Mouse (Mus musculus): Measurements from ENCODE around the gene Cryba1. TPM values are rescaled to one million over a fixed set of nuclear protein-coding genes. Genes with fewer than 3 reads are reported as not detected.

Cryba1 gene
- polyA plus RNA-seq, 1 experiment from 2014 or later: not detected

DNA sequence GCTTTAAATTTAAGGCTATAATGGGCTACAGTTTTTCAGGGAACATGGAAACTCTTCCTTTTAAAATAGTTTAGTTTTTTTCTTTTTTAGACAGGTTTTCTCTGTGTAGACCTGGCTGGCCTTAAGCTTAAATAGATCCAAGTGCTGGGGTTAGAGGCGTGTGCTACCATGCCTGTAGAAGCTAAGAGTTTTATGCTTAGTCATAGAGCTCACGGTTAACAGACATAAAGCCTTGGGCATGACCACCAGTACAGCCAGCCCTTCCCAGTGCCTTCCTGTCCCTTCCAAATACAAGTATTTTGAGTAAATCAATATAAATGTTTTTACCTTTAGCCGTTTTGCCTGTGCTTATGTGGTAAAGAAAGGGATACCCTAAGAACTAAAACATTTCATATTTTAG, 19.2 kb downstream of the Cryba1 start:
- Histone ChIP-seq H3K36me3 (ENCODE audit: control insufficient read depth, insufficient read depth, low read length) (peaks cover 16% of the 10 kb centered on the region), H3K4me1 (ENCODE audit: control insufficient read depth, insufficient read depth, low read length) (no peaks in the 10 kb centered on the region), H3K4me3 (ENCODE audit: low read depth, low read length) (no peak overlapping the region), H3K27me3 (ENCODE audit: control insufficient read depth, insufficient read depth, low read length) (no peaks in the 10 kb centered on the region), H3K9ac (replicated peaks; ENCODE audit: low read depth, low read length) (no peak overlapping the region), H3K27ac (ENCODE audit: low read length) (no peak overlapping the region), H3K4me2 (replicated peaks; ENCODE audit: low read depth, low read length) (no peak overlapping the region), H3K9me3 (ENCODE audit: control insufficient read depth, low read depth, low read length) (no peaks in the 10 kb centered on the region)
- 89% methylated on average over 3 of the region's 3 CpGs for WGBS
- ATAC-seq (ENCODE audit: insufficient number of reproducible peaks, insufficient read depth, low FRiP score, low read depth): no peak

DNA sequence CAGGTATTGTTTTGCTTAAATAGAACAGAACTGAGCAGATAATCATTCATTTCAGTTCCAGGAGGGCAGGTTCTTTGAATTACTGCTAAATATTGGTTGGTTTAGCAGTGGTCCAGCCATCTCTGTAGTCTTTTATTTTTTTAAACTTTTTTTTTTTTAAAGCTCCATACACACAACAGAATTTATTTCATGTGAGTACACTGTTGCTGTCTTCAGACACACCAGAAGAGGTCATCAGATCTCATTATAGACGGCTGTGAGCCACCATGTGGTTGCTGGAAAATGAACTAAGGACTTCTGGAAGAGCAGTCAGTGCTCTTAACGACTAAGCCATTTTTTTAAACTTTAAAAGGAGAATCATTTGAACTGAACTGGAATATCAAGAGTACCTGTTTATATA, 27.9 kb downstream of the Cryba1 start:
- no peak for ATAC-seq (ENCODE audit: insufficient number of reproducible peaks, insufficient read depth, low FRiP score, low read depth)
- H3K4me2 ChIP-seq (replicated peaks; ENCODE audit: low read depth, low read length): no peak overlapping the region
- no peak overlapping the region for H3K4me3 ChIP-seq (ENCODE audit: low read depth, low read length)
- no peaks in the 10 kb centered on the region for H3K4me1 ChIP-seq (ENCODE audit: control insufficient read depth, insufficient read depth, low read length)
- peaks cover 35% of the 10 kb centered on the region for H3K36me3 ChIP-seq (ENCODE audit: control insufficient read depth, insufficient read depth, low read length)
- no peak overlapping the region for H3K27ac ChIP-seq (ENCODE audit: low read length)
- H3K27me3 ChIP-seq (ENCODE audit: control insufficient read depth, insufficient read depth, low read length): no peaks in the 10 kb centered on the region
- no peak overlapping the region for H3K9ac ChIP-seq (replicated peaks; ENCODE audit: low read depth, low read length)
- 76% methylated on average over 2 of the region's 2 CpGs for WGBS
- H3K9me3 ChIP-seq (ENCODE audit: control insufficient read depth, low read depth, low read length): no peaks in the 10 kb centered on the region

DNA sequence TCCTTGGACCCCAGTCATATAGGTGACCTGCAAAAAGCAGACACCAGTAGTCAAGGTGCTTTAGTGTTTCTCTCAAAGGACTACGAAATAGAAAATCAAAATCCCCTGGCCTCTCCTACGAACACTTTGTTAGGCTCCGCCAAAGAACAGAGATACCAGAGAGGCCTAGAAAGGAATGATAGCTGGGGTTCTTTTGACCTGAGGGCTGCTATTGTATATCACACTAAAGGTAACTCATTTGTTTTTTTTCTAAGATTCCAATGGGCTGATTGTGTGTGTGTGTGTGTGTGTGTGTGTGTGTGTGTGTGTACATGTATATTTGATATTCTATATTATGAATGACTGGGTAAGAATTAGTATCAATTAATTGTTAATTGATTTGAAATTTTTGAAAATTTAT, 32.1 kb downstream of the Cryba1 start:
- no peak overlapping the region for H3K9ac ChIP-seq (replicated peaks; ENCODE audit: low read depth, low read length)
- H3K36me3 ChIP-seq (ENCODE audit: control insufficient read depth, insufficient read depth, low read length): peaks cover 40% of the 10 kb centered on the region
- WGBS: 94% methylated on average over 3 of the region's 3 CpGs
- no peak for ATAC-seq (ENCODE audit: insufficient number of reproducible peaks, insufficient read depth, low FRiP score, low read depth)
- no peaks in the 10 kb centered on the region for H3K27me3 ChIP-seq (ENCODE audit: control insufficient read depth, insufficient read depth, low read length)
- no peak overlapping the region for H3K4me3 ChIP-seq (ENCODE audit: low read depth, low read length)
- H3K4me1 ChIP-seq (ENCODE audit: control insufficient read depth, insufficient read depth, low read length): peaks cover 6% of the 10 kb centered on the region; the same call in 1 of the 2 replicates
- H3K27ac ChIP-seq (ENCODE audit: low read length): no peak overlapping the region
- H3K4me2 ChIP-seq (replicated peaks; ENCODE audit: low read depth, low read length): no peak overlapping the region
- H3K9me3 ChIP-seq (ENCODE audit: control insufficient read depth, low read depth, low read length): no peaks in the 10 kb centered on the region

DNA sequence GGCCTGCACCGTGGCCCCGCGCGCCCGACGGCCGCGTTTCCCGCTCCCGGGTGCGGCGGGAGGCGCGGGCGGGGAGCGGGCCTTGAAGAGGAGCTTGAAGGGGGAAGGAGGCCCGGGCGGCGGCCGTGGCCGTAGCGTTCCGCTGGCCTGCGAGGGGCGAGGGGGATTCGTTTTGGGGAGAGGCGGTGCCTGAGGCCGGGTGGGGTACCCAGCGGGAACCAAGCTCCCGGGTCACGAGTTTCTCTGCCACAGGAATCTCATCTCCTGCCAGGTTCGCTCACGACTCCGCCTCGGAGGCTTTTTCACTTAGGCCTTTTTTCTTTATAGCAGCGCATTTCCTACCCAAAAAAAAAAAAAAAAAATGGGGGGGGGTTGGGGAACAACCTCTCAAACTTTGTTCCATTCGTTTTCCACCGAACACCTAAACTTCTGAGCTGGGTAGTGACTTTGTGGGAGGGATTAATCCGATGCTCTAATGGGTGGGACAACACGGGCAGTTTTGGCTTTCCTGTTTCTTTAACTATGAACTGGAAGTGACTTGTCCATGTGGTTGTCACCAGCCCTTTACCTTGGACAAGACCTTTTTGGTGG, 37.4 kb downstream of the Cryba1 start:
- Histone ChIP-seq H3K36me3 (ENCODE audit: control insufficient read depth, insufficient read depth, low read length) (peaks cover 13% of the 10 kb centered on the region), H3K27me3 (ENCODE audit: control insufficient read depth, insufficient read depth, low read length) (no peaks in the 10 kb centered on the region), H3K4me2 (replicated peaks; ENCODE audit: low read depth, low read length) (peak overlapping the region; percentile 70), H3K27ac (ENCODE audit: low read length) (peak overlapping the region; percentile 96), H3K4me3 (ENCODE audit: low read depth, low read length) (peak overlapping the region; percentile 82), H3K9me3 (ENCODE audit: control insufficient read depth, low read depth, low read length) (no peaks in the 10 kb centered on the region), H3K4me1 (ENCODE audit: control insufficient read depth, insufficient read depth, low read length) (peaks cover 6% of the 10 kb centered on the region; the same call in 1 of the 2 replicates), H3K9ac (replicated peaks; ENCODE audit: low read depth, low read length) (peak overlapping the region; percentile 93)
- ATAC-seq (ENCODE audit: insufficient number of reproducible peaks, insufficient read depth, low FRiP score, low read depth): no peak
- WGBS: under 1% methylated on average over 21 of the region's 40 CpGs

DNA sequence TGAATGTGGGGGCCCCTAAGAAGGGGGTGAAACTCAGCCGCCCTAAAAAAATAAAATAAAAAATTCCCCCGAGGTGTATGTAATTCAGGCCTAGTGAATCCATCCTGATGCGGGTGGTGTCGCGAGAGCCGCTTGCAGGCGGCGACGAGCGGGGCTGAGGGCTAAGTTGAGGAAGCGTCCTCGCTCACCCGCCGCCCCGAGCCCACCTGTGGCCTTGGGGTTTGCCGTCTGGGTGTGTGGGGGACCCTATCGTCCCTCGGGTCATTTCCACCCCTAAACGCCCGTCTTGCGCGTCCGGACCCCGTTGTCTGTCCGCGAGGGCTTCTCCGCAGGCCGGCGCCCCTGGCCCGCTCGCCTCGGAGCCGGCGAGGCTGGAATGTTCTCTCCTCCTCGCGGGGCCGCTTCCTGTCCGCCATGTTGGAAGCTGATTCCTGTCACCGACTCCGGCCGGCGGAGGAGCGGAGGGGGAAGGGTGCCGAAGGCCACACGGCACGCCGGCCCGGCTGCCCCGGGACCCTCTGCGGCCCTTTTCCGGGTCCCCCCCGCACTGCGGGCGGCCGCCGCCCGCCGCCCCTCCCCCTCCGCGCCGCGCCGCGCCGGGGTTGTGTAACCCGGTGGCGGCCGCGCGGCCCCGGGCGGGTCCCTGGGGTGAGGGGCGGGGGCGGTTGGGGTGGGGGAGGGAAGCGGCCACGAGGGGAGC, 38.1 kb downstream of the Cryba1 start:
- H3K9me3 ChIP-seq (ENCODE audit: control insufficient read depth, low read depth, low read length): no peaks in the 10 kb centered on the region

DNA sequence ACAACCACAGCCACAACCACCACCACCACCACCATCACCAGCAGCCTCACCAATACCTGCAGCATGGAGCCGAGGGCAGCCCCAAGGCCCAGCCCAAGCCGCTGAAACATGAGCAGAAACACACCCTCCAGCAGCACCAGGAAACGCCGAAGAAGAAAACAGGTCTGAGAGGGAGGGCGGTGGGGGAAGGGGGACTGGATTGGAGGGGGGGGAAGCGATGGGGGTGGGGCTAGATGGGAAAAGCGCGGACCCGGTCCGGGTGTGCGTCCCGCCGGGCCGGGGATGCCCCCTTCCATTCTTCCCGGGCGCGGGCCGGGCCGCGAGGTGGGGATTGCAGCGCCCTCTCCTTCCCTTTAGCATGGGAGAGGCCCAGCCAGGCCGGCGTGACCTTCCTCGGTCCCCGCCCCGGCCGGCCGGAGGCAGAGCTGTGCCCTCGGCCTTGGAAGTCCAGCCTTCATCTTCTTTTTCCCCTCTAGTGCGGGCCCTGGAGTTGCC, 38.7 kb downstream of the Cryba1 start:
- peak overlapping the region; percentile 96 for H3K27ac ChIP-seq (ENCODE audit: low read length)
- ATAC-seq (ENCODE audit: insufficient number of reproducible peaks, insufficient read depth, low FRiP score, low read depth): peak; percentile 19; the same call in 1 of the 2 replicates
- H3K9ac ChIP-seq (replicated peaks; ENCODE audit: low read depth, low read length): peak overlapping the region; percentile 93
- peaks cover under 1% of the 10 kb centered on the region; the same call in 1 of the 2 replicates for H3K36me3 ChIP-seq (ENCODE audit: control insufficient read depth, insufficient read depth, low read length)
- H3K9me3 ChIP-seq (ENCODE audit: control insufficient read depth, low read depth, low read length): no peaks in the 10 kb centered on the region
- H3K4me1 ChIP-seq (ENCODE audit: control insufficient read depth, insufficient read depth, low read length): peaks cover 6% of the 10 kb centered on the region; the same call in 1 of the 2 replicates
- no peaks in the 10 kb centered on the region for H3K27me3 ChIP-seq (ENCODE audit: control insufficient read depth, insufficient read depth, low read length)
- WGBS: 0% methylated on average over 21 of the region's 30 CpGs
- H3K4me3 ChIP-seq (ENCODE audit: low read depth, low read length): peak overlapping the region; percentile 82
- H3K4me2 ChIP-seq (replicated peaks; ENCODE audit: low read depth, low read length): peak overlapping the region; percentile 70

More for the DNA sequence above, 38.1 kb downstream of the Cryba1 start:
- Histone ChIP-seq H3K27me3 (ENCODE audit: control insufficient read depth, insufficient read depth, low read length) (no peaks in the 10 kb centered on the region), H3K36me3 (ENCODE audit: control insufficient read depth, insufficient read depth, low read length) (peaks cover 6% of the 10 kb centered on the region), H3K4me3 (ENCODE audit: low read depth, low read length) (peak overlapping the region; percentile 82), H3K4me1 (ENCODE audit: control insufficient read depth, insufficient read depth, low read length) (peaks cover 6% of the 10 kb centered on the region; the same call in 1 of the 2 replicates), H3K27ac (ENCODE audit: low read length) (peak overlapping the region; percentile 96), H3K9ac (replicated peaks; ENCODE audit: low read depth, low read length) (peak overlapping the region; percentile 93), H3K4me2 (replicated peaks; ENCODE audit: low read depth, low read length) (peak overlapping the region; percentile 70)
- peak; percentile 46; the same call in 1 of the 2 replicates for ATAC-seq (ENCODE audit: insufficient number of reproducible peaks, insufficient read depth, low FRiP score, low read depth)
- WGBS: under 1% methylated on average over 59 of the region's 76 CpGs

DNA sequence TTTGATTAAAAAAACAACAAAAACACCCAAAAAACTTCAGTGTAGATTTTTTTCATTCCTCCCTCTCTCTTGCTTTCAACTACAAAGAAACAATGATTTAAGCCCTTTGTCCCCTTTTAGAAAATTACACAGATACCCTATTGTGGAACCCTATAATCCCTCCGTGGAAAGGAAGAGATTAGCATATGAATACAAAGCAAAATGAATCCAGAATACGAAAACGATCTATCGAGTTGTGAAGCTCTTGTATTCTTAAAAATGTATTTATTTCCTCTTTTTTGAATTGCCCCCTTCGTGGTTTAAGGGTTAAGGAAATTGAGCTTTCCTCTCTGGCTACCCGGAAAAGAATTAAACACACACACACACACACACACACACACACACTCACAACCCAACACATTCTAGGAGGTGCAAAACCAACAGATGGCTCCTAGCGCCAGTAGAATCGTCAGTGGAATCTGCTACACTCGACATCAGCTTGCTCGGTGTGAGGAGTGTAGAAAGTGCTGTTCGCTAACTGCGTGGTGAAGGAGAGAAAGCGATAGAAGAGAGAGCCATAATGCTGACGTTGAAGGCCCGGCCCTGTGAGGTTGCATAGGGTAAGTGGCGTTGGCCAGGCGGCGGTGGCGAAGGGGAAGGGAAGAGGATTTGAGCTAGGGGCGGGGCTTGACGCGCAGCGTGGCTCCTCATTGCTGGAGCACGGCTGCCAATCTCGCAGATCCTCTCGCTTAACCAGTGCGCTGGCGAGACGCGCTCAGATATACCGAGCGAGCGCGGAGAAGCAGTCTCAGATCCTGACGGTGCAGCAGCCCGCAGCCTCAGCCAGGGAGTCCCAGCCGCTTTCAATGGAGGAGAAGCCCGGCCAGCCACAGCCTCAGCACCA, 39.5 kb downstream of the Cryba1 start, which contains the start of gene Nufip2:
Gene Nufip2, plus strand, starts transcription at position 773 of the 883 bp plus-strand sequence.
- Histone ChIP-seq H3K27me3 (ENCODE audit: control insufficient read depth, insufficient read depth, low read length) (no peaks in the 10 kb centered on the region), H3K9ac (replicated peaks; ENCODE audit: low read depth, low read length) (peak within 1 kb of the TSS; percentile 93), H3K27ac (ENCODE audit: low read length) (peak within 1 kb of the TSS; percentile 96), H3K4me3 (ENCODE audit: low read depth, low read length) (peak within 1 kb of the TSS; percentile 82), H3K4me1 (ENCODE audit: control insufficient read depth, insufficient read depth, low read length) (peaks cover 6% of the 10 kb centered on the region; the same call in 1 of the 2 replicates), H3K36me3 (ENCODE audit: control insufficient read depth, insufficient read depth, low read length) (no peaks in the 10 kb centered on the region), H3K4me2 (replicated peaks; ENCODE audit: low read depth, low read length) (peak within 1 kb of the TSS; percentile 70), H3K9me3 (ENCODE audit: control insufficient read depth, low read depth, low read length) (no peaks in the 10 kb centered on the region)
- under 1% methylated on average over 38 of the region's 38 CpGs for WGBS
- ATAC-seq (ENCODE audit: insufficient number of reproducible peaks, insufficient read depth, low FRiP score, low read depth): peak; percentile 98

DNA sequence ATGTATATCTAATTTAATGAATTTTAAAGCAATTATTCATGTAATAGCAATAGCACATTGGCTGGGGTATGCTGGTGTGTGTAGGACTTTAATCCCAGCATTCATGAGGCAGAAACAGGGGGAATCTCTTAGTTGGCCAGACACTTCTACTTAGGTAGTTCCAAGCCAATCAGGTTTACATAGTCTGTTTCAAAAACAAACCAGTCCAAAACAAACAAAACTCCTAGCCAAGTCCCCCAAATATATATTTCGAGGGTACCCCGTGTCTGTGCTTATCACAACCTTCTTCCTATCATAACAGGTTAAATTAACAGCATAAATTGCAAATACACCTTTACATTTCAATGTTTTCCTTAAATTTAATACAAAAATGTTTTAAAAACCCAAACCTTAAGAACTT, 40.2 kb downstream of the Cryba1 start:
- ATAC-seq (ENCODE audit: insufficient number of reproducible peaks, insufficient read depth, low FRiP score, low read depth): no peak
- H3K36me3 ChIP-seq (ENCODE audit: control insufficient read depth, insufficient read depth, low read length): no peaks in the 10 kb centered on the region
- no peaks in the 10 kb centered on the region for H3K9me3 ChIP-seq (ENCODE audit: control insufficient read depth, low read depth, low read length)
- H3K4me2 ChIP-seq (replicated peaks; ENCODE audit: low read depth, low read length): peak overlapping the region; percentile 41; the same call in 1 of the 2 replicates
- no peak overlapping the region for H3K9ac ChIP-seq (replicated peaks; ENCODE audit: low read depth, low read length)
- H3K27ac ChIP-seq (ENCODE audit: low read length): no peak overlapping the region
- 58% methylated on average over 2 of the region's 2 CpGs for WGBS
- peaks cover 6% of the 10 kb centered on the region; the same call in 1 of the 2 replicates for H3K4me1 ChIP-seq (ENCODE audit: control insufficient read depth, insufficient read depth, low read length)
- no peaks in the 10 kb centered on the region for H3K27me3 ChIP-seq (ENCODE audit: control insufficient read depth, insufficient read depth, low read length)
- H3K4me3 ChIP-seq (ENCODE audit: low read depth, low read length): no peak overlapping the region
